Mouse (Mus musculus) CH12.LX (cell line): ENCODE measurements around the gene Rapgef4. TPM values are rescaled to one million over a fixed set of nuclear protein-coding genes. Genes with fewer than 3 reads are reported as not detected.

Source experiments
- DNase-seq: peaks from one replicate; pipeline ENCODE4 v3.0.0-alpha.2; 2013; ENCODE audit errors: extremely low read depth
- H3K27ac ChIP-seq: 2 replicates; pipeline ENCODE4 v1.5.1; 2012; ENCODE audit warnings: low read depth, mild to moderate bottlenecking, control low read depth, moderate library complexity; ENCODE audit not compliant: insufficient read depth
- H3K27me3 ChIP-seq: replicated peaks from 2 replicates; pipeline ENCODE3; 2012; ENCODE audit warnings: inconsistent platforms
- H3K36me3 ChIP-seq, 2 experiments: replicated peaks in 1 of 2; 2 replicates each; pipeline versions ENCODE3 to v1.6.1; 2012; ENCODE audit warnings: inconsistent platforms in 1 of 2, low read length in 1 of 2, mild to moderate bottlenecking in 1 of 2, mixed read lengths in 1 of 2, moderate library complexity in 1 of 2; ENCODE audit not compliant: control insufficient read depth in 1 of 2, insufficient read depth in 1 of 2
- H3K4me1 ChIP-seq, 2 experiments: 2 replicates each; pipeline ENCODE4 v1.6.1; 2012; ENCODE audit warnings: inconsistent platforms in 1 of 2, moderate library complexity in 1 of 2; ENCODE audit not compliant: insufficient read depth in 2 of 2, control insufficient read depth in 1 of 2
- H3K4me2 ChIP-seq: 2 replicates; pipeline ENCODE4 v1.6.1; 2012; ENCODE audit warnings: low read depth, mild to moderate bottlenecking, control low read depth; ENCODE audit not compliant: poor library complexity, insufficient read depth, severe bottlenecking
- H3K4me3 ChIP-seq, 3 experiments: fragments of 150-350 bp in 1 of 3; sonication (generic) in 1 of 3; replicated peaks in 1 of 3; 2 replicates each; pipeline versions ENCODE3 to v1.5.1; 2011 to 2012; ENCODE audit warnings: low read depth in 2 of 3, low read length in 2 of 3, mild to moderate bottlenecking in 2 of 3, moderate library complexity in 2 of 3, control low read depth in 1 of 3, improper control_type of control experiment in 1 of 3, inconsistent platforms in 1 of 3, mixed read lengths in 1 of 3; ENCODE audit not compliant: poor library complexity in 1 of 3
- H3K79me2 ChIP-seq: replicated peaks from 2 replicates; pipeline ENCODE4 v1.6.1; 2012; ENCODE audit warnings: mild to moderate bottlenecking, moderate library complexity; ENCODE audit not compliant: control insufficient read depth, poor library complexity, insufficient read depth, severe bottlenecking; ENCODE audit errors: extremely low read depth
- H3K9ac ChIP-seq: 2 replicates; pipeline ENCODE4 v1.6.1; 2012; ENCODE audit warnings: low read depth, mild to moderate bottlenecking, control low read depth, moderate library complexity; ENCODE audit not compliant: insufficient read depth
- H3K9me3 ChIP-seq: replicated peaks from 2 replicates; pipeline ENCODE3; 2012; ENCODE audit warnings: low read length, inconsistent platforms, mixed read lengths
- BHLHE40 ChIP-seq: IDR thresholded peaks from 2 replicates; pipeline ENCODE4 v1.6.1; 2011; ENCODE audit warnings: mild to moderate bottlenecking, low read depth, low read length, improper control_type of control experiment
- CHD2 ChIP-seq: IDR thresholded peaks from 2 replicates; pipeline ENCODE4 v1.6.1; 2011; ENCODE audit warnings: low read length, improper control_type of control experiment
- EP300 ChIP-seq: IDR thresholded peaks from 2 replicates; pipeline ENCODE4 v1.6.1; 2011; ENCODE audit warnings: low read length, improper control_type of control experiment
- IRF4 ChIP-seq: IDR thresholded peaks from 2 replicates; pipeline ENCODE4 v1.6.1; 2014; ENCODE audit warnings: low read depth, mild to moderate bottlenecking, inconsistent platforms, low read length, improper control_type of control experiment
- JUN ChIP-seq: IDR thresholded peaks from 2 replicates; pipeline ENCODE4 v1.6.1; 2011; ENCODE audit warnings: low read depth, mild to moderate bottlenecking, low read length, improper control_type of control experiment, moderate library complexity; ENCODE audit not compliant: insufficient read depth
- JUND ChIP-seq: conservative IDR thresholded peaks from 2 replicates; pipeline ENCODE4 v1.6.1; 2011; ENCODE audit warnings: low read depth, low read length, improper control_type of control experiment
- MAX ChIP-seq: IDR thresholded peaks from 2 replicates; pipeline ENCODE4 v1.6.1; 2011; ENCODE audit warnings: low read length, improper control_type of control experiment
- MYC ChIP-seq: IDR thresholded peaks from 2 replicates; pipeline ENCODE4 v1.6.1; 2011; ENCODE audit warnings: low read depth, mild to moderate bottlenecking, improper control_type of control experiment, low read length
- NELFE ChIP-seq: IDR thresholded peaks from 2 replicates; pipeline ENCODE4 v1.6.1; 2011; ENCODE audit warnings: low read depth, low read length, improper control_type of control experiment
- POLR2AphosphoS2 ChIP-seq: IDR thresholded peaks from 2 replicates; pipeline ENCODE4 v1.6.1; 2011; ENCODE audit warnings: low read depth, low read length, improper control_type of control experiment
- RAD21 ChIP-seq: IDR thresholded peaks from 2 replicates; pipeline ENCODE4 v1.6.1; 2011; ENCODE audit warnings: low read depth, mild to moderate bottlenecking, low read length, improper control_type of control experiment, moderate library complexity
- RCOR1 ChIP-seq: conservative IDR thresholded peaks from 2 replicates; pipeline ENCODE4 v1.6.1; 2012; ENCODE audit warnings: low read depth, mild to moderate bottlenecking, inconsistent platforms, low read length, improper control_type of control experiment
- SMC3 ChIP-seq: IDR thresholded peaks from 2 replicates; pipeline ENCODE4 v1.6.1; 2011; ENCODE audit warnings: low read depth, low read length, improper control_type of control experiment
- ZC3H11A ChIP-seq: IDR thresholded peaks from 2 replicates; pipeline ENCODE4 v1.6.1; 2012; ENCODE audit warnings: low read depth, mild to moderate bottlenecking, inconsistent platforms, low read length, improper control_type of control experiment
- ZKSCAN1 ChIP-seq: IDR thresholded peaks from 2 replicates; pipeline ENCODE4 v1.6.1; 2012; ENCODE audit warnings: low read depth, inconsistent platforms, low read length, improper control_type of control experiment, borderline replicate concordance
- ZNF384 ChIP-seq: IDR thresholded peaks from 2 replicates; pipeline ENCODE4 v1.6.1; 2012; ENCODE audit warnings: low read depth, low read length, improper control_type of control experiment, inconsistent platforms
- dilution Hi-C: fragments of 300-500 bp; cut with MboI; formaldehyde crosslinking; loops from 2 replicates; pipeline ENCODE4 v1.14.3; 2020; ENCODE audit warnings: low sequenced_read_pairs; ENCODE audit not compliant: extremely low pct_unique_long_range_greater_than_20kb, extremely low pct_ligation_motif_present
- in situ Hi-C: fragments of 300-500 bp; cut with MboI; formaldehyde crosslinking; loops from 3 replicates; pipeline ENCODE4 v1.14.3; 2019; ENCODE audit warnings: low sequenced_read_pairs, low pct_ligation_motif_present, low pct_unique_long_range_greater_than_20kb, mixed read lengths
- polyA plus RNA-seq: library from polyadenylated mRNA; unstranded; fragments of >175 nt; gene quantifications from 2 replicates; pipeline ENCODE4 v1.2.1, GENCODE M21; 2012; ENCODE audit warnings: low read depth; ENCODE audit not compliant: insufficient read length
- total RNA-seq, 2 experiments: library from RNA; depleted of rRNA; stranded (reverse); fragments of 300-350 nt in 1 of 2; fragments of >200 nt in 1 of 2; gene quantifications; 2 replicates each; pipeline ENCODE4 v1.2.3; 2012 to 2014

Gene Rapgef4
- total and polyA plus RNA-seq, 3 experiments, result 0.12 to 0.13 TPM; not detected in 1

GRCm38 (mm10) chr2:72152746-72153145, 171.7 kb downstream of the Rapgef4 start:
- H3K79me2 ChIP-seq, result no peaks in the 10 kb centered on the region
- no peaks in the 10 kb centered on the region for H3K27me3 ChIP-seq
- no peak overlapping the region for H3K4me3 ChIP-seq
- H3K4me2 ChIP-seq, result no peak overlapping the region
- TF ChIP-seq JUND (no peak), IRF4 (no peak), SMC3 (no peak), EP300 (no peak), RCOR1 (no peak), RAD21 (no peak), MYC (no peak), ZNF384 (no peak), BHLHE40 (no peak)
- in situ Hi-C loops, result no loop called here
- H3K27ac ChIP-seq, result no peak overlapping the region
- H3K4me1 ChIP-seq, result peaks cover 3 to 4% of the 10 kb centered on the region in 2 experiments; a peak in 2 of 4 replicates
- no peak for DNase-seq
- H3K36me3 ChIP-seq, result no peaks in the 10 kb centered on the region
- no peak overlapping the region for H3K9ac ChIP-seq
- dilution Hi-C loops, result no loop called here
- no peaks in the 10 kb centered on the region for H3K9me3 ChIP-seq

GRCm38 (mm10) chr2:72153851-72154250, 172.8 kb downstream of the Rapgef4 start:
- Histone ChIP-seq H3K36me3 (no peaks in the 10 kb centered on the region), H3K9ac (no peak overlapping the region), H3K4me3 (no peak overlapping the region), H3K9me3 (no peaks in the 10 kb centered on the region), H3K27ac (no peak overlapping the region), H3K79me2 (no peaks in the 10 kb centered on the region), H3K27me3 (no peaks in the 10 kb centered on the region), H3K4me1 (peaks cover 4 to 5% of the 10 kb centered on the region in 2 experiments; a peak in 2 of 4 replicates), H3K4me2 (no peak overlapping the region)
- DNase-seq, result no peak
- TF ChIP-seq SMC3 (no peak), JUN (no peak), MAX (no peak), POLR2AphosphoS2 (no peak), RAD21 (no peak), CHD2 (no peak), ZKSCAN1 (no peak), IRF4 (no peak), NELFE (no peak), EP300 (no peak), ZC3H11A (no peak), MYC (no peak)
- dilution Hi-C loops, result no loop called here
- in situ Hi-C loops, result no loop called here
